ENCODE assay signal across 11 mouse cellular contexts in the genomic region with DNA sequence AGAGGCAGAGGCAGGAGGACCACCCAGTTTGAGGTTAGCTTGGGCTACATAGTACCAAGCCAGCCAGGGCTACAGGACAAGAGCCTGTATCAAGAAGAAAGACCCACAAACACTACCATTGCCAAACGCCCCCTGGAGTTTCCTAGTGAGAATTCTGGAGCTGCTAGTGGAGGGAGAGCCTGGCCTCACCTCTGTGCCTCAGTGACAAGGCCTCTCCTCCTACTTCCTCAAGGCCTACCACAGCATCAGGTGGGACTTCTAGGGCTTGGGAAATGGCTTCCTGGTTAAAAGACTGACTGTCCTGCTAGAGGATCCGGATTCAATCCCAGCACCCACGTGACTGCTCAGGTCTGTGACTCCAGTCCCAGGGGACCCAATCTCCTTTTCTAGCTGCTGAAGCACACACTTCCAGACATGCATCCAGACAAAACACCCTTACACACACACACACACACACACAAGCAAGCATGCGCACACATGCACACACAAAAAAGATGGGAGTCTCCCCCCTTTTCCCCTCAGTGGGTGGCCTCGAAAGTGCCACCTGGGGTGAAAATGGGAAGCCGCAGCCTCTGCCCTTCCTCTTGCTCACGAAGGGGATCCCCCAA. TPM values are rescaled to one million over a fixed set of nuclear protein-coding genes. Genes with fewer than 3 reads are reported as not detected.
DNase-seq lines count a peak whose midpoint lies in the region; TF ChIP-seq lines count a peak whose summit lies in the region.
"Had no signal": no experiment of that assay in that cellular context is flagged by ENCODE, and none has a peak within 500 bp of the region (broad histone marks: within the 10 kb centered on the region; RNA-seq: fewer than 3 reads in every experiment).

No protein-coding gene starts in this region.

- peak overlapping the region; percentile 99 for H3K27ac ChIP-seq in brown adipose tissue, adult 24 weeks (replicated peaks; ENCODE audit: low read depth, low read length)

- DNase-seq in embryo, embryonic 11 days = peak; percentile 26
- no peak for DNase-seq in embryo, embryonic 9.5 days (ENCODE audit: extremely low spot score)
- peak; percentile 37 for DNase-seq in lung, adult 2 months
- DNase-seq in lung, adult 18-20 months = no peak
- DNase-seq in monocyte, adult 2 months (ENCODE audit: low read depth in 1 of 2, low spot score in 2 of 2) = peak; percentile 38 to 59
- no peak for DNase-seq in gastrocnemius, postnatal 25 days
- no peak for DNase-seq in frontal cortex, adult 2 months (ENCODE audit: extremely low spot score in 1 of 2, low spot score in 1 of 2)
- DNase-seq: adrenal gland, postnatal 25 days; kidney, adult 8-10 months had no signal

- 57% methylated on average over 7 of the region's 7 CpGs for WGBS in lung, adult 2 months

- TF ChIP-seq CTCF in lung, adult 2 months (IDR thresholded peaks at IDR 0.05; ENCODE audit: insufficient read depth, low read length) = no peak

- no peak for TF ChIP-seq POLR2A in lung, adult 2 months (IDR thresholded peaks at IDR 0.05; ENCODE audit: borderline replicate concordance, extremely low read depth, low read depth, low read length)

- H3K4me3 ChIP-seq in lung, adult 2 months (replicated peaks; ENCODE audit: extremely low read depth, low read depth, low read length) = no peak overlapping the region
- no peak overlapping the region for H3K4me3 ChIP-seq in brown adipose tissue, adult 24 weeks (ENCODE audit: insufficient read depth, low read depth, low read length)
- H3K4me3 ChIP-seq: megakaryocyte, embryonic 14.5 days had no signal

- peaks cover 21% of the 10 kb centered on the region for H3K4me1 ChIP-seq in lung, adult 2 months (ENCODE audit: control insufficient read depth, insufficient read depth, low read length)
- H3K4me1 ChIP-seq in brown adipose tissue, adult 24 weeks (ENCODE audit: control insufficient read depth, insufficient read depth, insufficient read length, low read length) = peaks cover 33% of the 10 kb centered on the region

RNA-seq across cellular contexts. Expression of a gene that starts 6.3 kb away (rescaled TPM):
- 89.2 and 178 TPM in 2 replicates for polyA plus RNA-seq in lung, adult 2 months (2012; rRNA removed)
- 56.1 and 61.6 TPM in 2 replicates for polyA plus RNA-seq in brown adipose tissue, adult 24 weeks (2012; ENCODE audit: insufficient read depth, insufficient read length, missing spikeins)
- 100 to 1,000 TPM; 111 to 133 TPM for total RNA-seq in gastrocnemius, postnatal 25 days (2021)
- polyA plus RNA-seq in frontal cortex, adult 2 months (2012; rRNA removed) = 43.3 and 47.0 TPM in 2 replicates

RNA-seq across cellular contexts. Expression of a gene that starts 27.5 kb away (rescaled TPM):
- 9.3 and 15.7 TPM in 2 replicates for polyA plus RNA-seq in lung, adult 2 months (2012; rRNA removed)
- polyA plus RNA-seq in brown adipose tissue, adult 24 weeks (2012; ENCODE audit: insufficient read depth, insufficient read length, missing spikeins) = 38.4 and 51.4 TPM in 2 replicates
- total RNA-seq in gastrocnemius, postnatal 25 days (2021) = 10 to 100 TPM; 92.1 to 93.9 TPM
- 154 and 164 TPM in 2 replicates for polyA plus RNA-seq in frontal cortex, adult 2 months (2012; rRNA removed)

RNA-seq across cellular contexts. Expression of a gene that starts 35.4 kb away (rescaled TPM):
- 51.3 and 52.3 TPM in 2 replicates for polyA plus RNA-seq in lung, adult 2 months (2012; rRNA removed)
- 2.5 and 6.6 TPM in 2 replicates for polyA plus RNA-seq in brown adipose tissue, adult 24 weeks (2012; ENCODE audit: insufficient read depth, insufficient read length, missing spikeins)
- total RNA-seq in gastrocnemius, postnatal 25 days (2021) = 10 to 100 TPM; 21.3 to 37.2 TPM
- polyA plus RNA-seq in frontal cortex, adult 2 months (2012; rRNA removed) = 3.5 and 4.1 TPM in 2 replicates

Comparison
In these comparisons a context has a peak if more than half of its experiments do, and no peak if none do; other contexts are left out.
1. DNase-seq: peak in embryo, embryonic 11 days (single experiment), lung, adult 2 months (single experiment) and monocyte, adult 2 months (2 of 2); none in embryo, embryonic 9.5 days (single experiment), lung, adult 18-20 months (0 of 2), gastrocnemius, postnatal 25 days (single experiment) and frontal cortex, adult 2 months (0 of 2).